Mouse (Mus musculus) layer of hippocampus, postnatal 36 days (tissue): ENCODE measurements at regions not wholly inside any gene's neighbourhood (a gene's known extent, or its start where the extent isn't known, plus 50 kb on each side); places are given as distances from the start of the nearest gene placed in this dataset.

ENCODE experiments used
- DNase-seq, 2 experiments: peaks; one replicate each; pipeline ENCODE4 v3.0.0; 2022

GRCm38 (mm10) chr17:54214804-54215203 is 84.0 kb downstream of the Slc5a7 start:
- no peak for DNase-seq

- no peak for DNase-seq
Observed at GRCm38 (mm10) chr17:54201710-54202109, 97.1 kb downstream of the Slc5a7 start.

- DNase-seq: no peak
Observed at GRCm38 (mm10) chr17:54192231-54192573, 106.6 kb downstream of the Slc5a7 start.

- peak; percentile 5 to 9 for DNase-seq
Observed at GRCm38 (mm10) chr17:54191526-54192230, 107.2 kb downstream of the Slc5a7 start.

GRCm38 (mm10) chr17:54188997-54189553 is 109.8 kb downstream of the Slc5a7 start:
- DNase-seq: no peak

- no peak for DNase-seq
Observed at GRCm38 (mm10) chr17:54182073-54182472, 116.8 kb downstream of the Slc5a7 start.

- no peak for DNase-seq
Observed at GRCm38 (mm10) chr17:54180563-54180962, 118.3 kb downstream of the Slc5a7 start.

- no peak for DNase-seq
Observed at GRCm38 (mm10) chr17:54170762-54171161, 128.1 kb downstream of the Slc5a7 start.

- no peak for DNase-seq
Observed at GRCm38 (mm10) chr17:54168039-54168438, 130.8 kb downstream of the Slc5a7 start.

GRCm38 (mm10) chr17:54162383-54162782 is 136.5 kb downstream of the Slc5a7 start:
- no peak for DNase-seq

GRCm38 (mm10) chr17:54158753-54159152 is 140.1 kb downstream of the Slc5a7 start:
- DNase-seq: no peak

- DNase-seq: no peak
Observed at GRCm38 (mm10) chr17:54158330-54158729, 140.5 kb downstream of the Slc5a7 start.

- no peak for DNase-seq
Observed at GRCm38 (mm10) chr17:54155801-54156200, 143.0 kb downstream of the Slc5a7 start.

- no peak for DNase-seq
Observed at GRCm38 (mm10) chr17:54154536-54154935, 144.3 kb downstream of the Slc5a7 start.
